Mouse (Mus musculus) cerebellum, adult 18-20 months (tissue): ENCODE measurements around the gene Rhox3c.
"Not testable (repeated sequence)": the region's sequence is repeated elsewhere in the genome, so short reads cannot be mapped to it uniquely, and the experiment has no call there.

Source experiments
- DNase-seq, 2 experiments: peaks; one replicate each; pipeline ENCODE4 v3.0.0; 2021

Gene Rhox3c

DNA sequence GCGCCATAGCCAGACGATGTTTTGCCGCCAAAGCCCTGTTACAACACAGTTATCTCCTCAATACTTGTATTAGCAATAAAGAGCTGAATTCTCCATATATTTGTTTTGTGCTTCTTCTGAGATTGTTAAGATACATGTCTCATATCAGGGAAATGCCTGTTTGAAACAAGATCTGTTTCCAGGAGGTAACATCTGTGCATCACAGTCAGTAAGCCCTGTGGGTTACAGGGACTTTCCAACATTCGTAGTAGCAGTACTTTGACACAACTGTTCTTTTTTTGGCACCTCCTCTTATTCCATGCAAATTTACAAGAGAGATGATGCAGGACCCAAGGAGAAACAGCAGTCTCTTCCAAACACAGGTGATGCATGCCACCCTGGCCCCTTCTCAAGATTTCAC lies at the start of gene Rhox3c:
TSS of gene Rhox3c (plus strand) at position 301 of the 400 bp plus-strand sequence.
- DNase-seq, result not testable (repeated sequence)

DNA sequence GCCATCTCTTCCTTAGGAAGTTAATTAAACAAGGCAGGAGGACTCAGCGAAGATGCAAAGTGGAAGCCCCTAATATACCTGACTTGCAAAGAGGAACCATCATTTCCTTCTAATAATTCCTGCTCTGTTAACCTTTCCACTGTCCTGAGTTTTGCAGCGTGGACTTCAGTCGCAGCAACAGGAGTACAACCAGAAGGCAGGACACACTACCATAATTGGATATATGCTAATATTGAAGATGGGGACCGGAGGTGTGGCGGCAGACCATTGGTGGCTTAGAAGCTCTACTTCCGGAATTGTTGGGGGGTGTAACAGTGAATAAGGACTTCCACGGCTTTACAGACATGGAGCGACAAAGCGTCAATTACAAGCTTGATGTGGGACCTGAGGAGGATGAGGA lies 46.6 kb upstream of the Rhox3c start, which contains the start of gene Rhox2b:
TSS of gene Rhox2b (plus strand) at position 301 of the 400 bp plus-strand sequence.
- not testable (repeated sequence) for DNase-seq

DNA sequence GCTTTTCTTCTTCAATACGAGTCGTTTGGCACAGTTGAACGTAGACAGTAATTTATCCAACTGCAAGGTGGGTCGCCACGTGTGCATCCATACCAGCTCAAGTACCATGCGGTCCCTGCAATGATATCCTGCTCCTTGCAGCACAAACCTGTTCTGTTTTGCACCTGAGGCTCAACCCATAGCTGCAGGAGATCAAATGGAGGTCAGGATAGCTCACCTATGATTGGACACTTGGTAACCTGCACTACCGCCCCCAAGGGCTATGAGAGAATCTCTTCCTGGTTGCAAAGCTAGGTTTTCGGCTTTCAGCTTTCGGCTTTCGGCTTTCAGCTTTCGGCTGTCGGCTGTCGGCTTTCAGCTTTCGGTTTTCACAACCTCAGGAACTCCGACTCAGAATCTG lies 26.2 kb upstream of the Rhox3c start, which contains the start of gene Rhox4b:
TSS of gene Rhox4b (plus strand) at position 301 of the 400 bp plus-strand sequence.
- DNase-seq, result not testable (repeated sequence)

DNA sequence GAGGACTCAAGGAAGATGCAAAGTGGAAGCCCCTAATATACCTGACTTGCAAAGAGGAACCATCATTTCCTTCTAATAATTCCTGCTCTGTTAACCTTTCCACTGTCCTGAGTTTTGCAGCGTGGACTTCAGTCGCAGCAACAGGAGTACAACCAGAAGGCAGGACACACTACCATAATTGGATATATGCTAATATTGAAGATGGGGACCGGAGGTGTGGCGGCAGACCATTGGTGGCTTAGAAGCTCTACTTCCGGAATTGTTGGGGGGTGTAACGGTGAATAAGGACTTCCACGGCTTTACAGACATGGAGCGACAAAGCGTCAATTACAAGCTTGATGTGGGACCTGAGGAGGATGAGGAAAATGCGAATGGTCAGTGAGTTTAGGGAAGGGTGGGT lies 5.0 kb upstream of the Rhox3c start, which contains the start of gene Rhox2c:
TSS of gene Rhox2c (plus strand) at position 301 of the 400 bp plus-strand sequence.
- DNase-seq, result not testable (repeated sequence)

DNA sequence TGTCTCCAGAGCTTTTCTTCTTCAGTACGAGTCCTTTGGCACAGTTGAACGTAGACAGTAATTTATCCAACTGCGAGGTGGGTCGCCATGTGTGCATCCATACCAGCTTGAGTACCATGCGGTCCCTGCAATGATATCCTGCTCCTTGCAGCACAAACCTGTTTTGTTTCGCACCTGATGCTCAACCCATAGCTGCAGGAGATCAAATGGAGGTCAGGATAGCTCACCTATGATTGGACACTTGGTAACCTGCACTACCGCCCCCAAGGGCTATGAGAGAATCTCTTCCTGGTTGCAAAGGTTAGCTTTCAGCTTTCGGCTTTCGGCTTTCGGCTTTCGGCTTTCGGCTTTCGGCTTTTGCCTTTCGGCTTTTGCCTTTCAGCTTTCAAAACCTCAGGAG lies 21.7 kb downstream of the Rhox3c start, which contains the start of gene Rhox4c:
TSS of gene Rhox4c (plus strand) at position 301 of the 400 bp plus-strand sequence.
- DNase-seq, result not testable (repeated sequence)

DNA sequence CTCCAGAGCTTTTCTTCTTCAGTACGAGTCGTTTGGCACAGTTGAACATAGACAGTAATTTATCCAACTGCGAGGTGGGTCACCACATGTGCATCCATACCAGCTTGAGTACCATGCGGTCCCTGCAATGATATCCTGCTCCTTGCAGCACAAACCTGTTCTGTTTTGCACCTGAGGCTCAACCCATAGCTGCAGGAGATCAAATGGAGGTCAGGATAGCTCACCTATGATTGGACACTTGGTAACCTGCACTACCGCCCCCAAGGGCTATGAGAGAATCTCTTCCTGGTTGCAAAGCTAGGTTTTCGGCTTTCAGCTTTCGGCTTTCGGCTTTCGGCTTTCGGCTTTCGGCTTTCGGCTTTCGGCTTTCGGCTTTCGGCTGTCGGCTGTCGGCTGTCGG lies 55.7 kb downstream of the Rhox3c start, which contains the start of gene Rhox4d:
TSS of gene Rhox4d (plus strand) at position 301 of the 400 bp plus-strand sequence.
- not testable (repeated sequence) for DNase-seq
